Mouse (Mus musculus): ENCODE measurements at regions not wholly inside any gene's neighbourhood (a gene's known extent, or its start where the extent isn't known, plus 50 kb on each side); places are given as distances from the start of the nearest gene placed in this dataset.

GRCm38 (mm10) chr15:56425986-56426385 lies 1051.4 kb downstream of the Slc22a22 start:
- DNase-seq (ENCODE audit: low spot score in 2 of 2): no peak

GRCm38 (mm10) chr15:56420681-56421080 lies 1056.7 kb downstream of the Slc22a22 start:
- DNase-seq (ENCODE audit: low spot score in 2 of 2): no peak

GRCm38 (mm10) chr15:56391982-56392381 lies 1085.4 kb downstream of the Slc22a22 start:
- DNase-seq (ENCODE audit: low spot score in 2 of 2): no peak

GRCm38 (mm10) chr15:56378511-56378910 lies 1098.9 kb downstream of the Slc22a22 start:
- DNase-seq (ENCODE audit: low spot score in 2 of 2): no peak

GRCm38 (mm10) chr15:56350903-56351302 lies 1126.5 kb downstream of the Slc22a22 start:
- no peak for DNase-seq (ENCODE audit: low spot score in 2 of 2)

- DNase-seq (ENCODE audit: low spot score in 2 of 2): no peak
These were observed 1131.3 kb downstream of the Slc22a22 start for GRCm38 (mm10) chr15:56346111-56346510.

- no peak for DNase-seq (ENCODE audit: low spot score in 2 of 2)
These were observed 1132.5 kb downstream of the Slc22a22 start for GRCm38 (mm10) chr15:56344973-56345372.

GRCm38 (mm10) chr15:56344304-56344932 lies 1133.0 kb downstream of the Slc22a22 start:
- DNase-seq (ENCODE audit: low spot score in 2 of 2): peak in 1 of 2 experiments; percentile 2

GRCm38 (mm10) chr15:56337879-56338278 lies 1139.5 kb downstream of the Slc22a22 start:
- no peak for DNase-seq (ENCODE audit: low spot score in 2 of 2)

- peak; percentile 63 to 68 for DNase-seq (ENCODE audit: low spot score in 2 of 2)
These were observed 1141.0 kb downstream of the Slc22a22 start for GRCm38 (mm10) chr15:56336449-56336848.

- no peak for DNase-seq (ENCODE audit: low spot score in 2 of 2)
These were observed 1142.4 kb downstream of the Slc22a22 start for GRCm38 (mm10) chr15:56335011-56335410.

- DNase-seq (ENCODE audit: low spot score in 2 of 2): no peak
These were observed 1156.9 kb downstream of the Slc22a22 start for GRCm38 (mm10) chr15:56320501-56320900.

- DNase-seq (ENCODE audit: low spot score in 2 of 2): no peak
These were observed 1182.5 kb downstream of the Slc22a22 start for GRCm38 (mm10) chr15:56294910-56295438.

GRCm38 (mm10) chr15:56278622-56279301 lies 1198.7 kb downstream of the Slc22a22 start:
- peak in 1 of 2 experiments; percentile 12 for DNase-seq (ENCODE audit: low spot score in 2 of 2)

- DNase-seq (ENCODE audit: low spot score in 2 of 2): no peak
These were observed 1199.4 kb downstream of the Slc22a22 start for GRCm38 (mm10) chr15:56278006-56278405.

GRCm38 (mm10) chr15:56248731-56249130 lies 1228.7 kb downstream of the Slc22a22 start:
- no peak for DNase-seq (ENCODE audit: low spot score in 2 of 2)

- DNase-seq (ENCODE audit: low spot score in 2 of 2): no peak
These were observed 1233.3 kb downstream of the Slc22a22 start for GRCm38 (mm10) chr15:56244004-56244735.

- no peak for DNase-seq (ENCODE audit: low spot score in 2 of 2)
These were observed 1274.9 kb downstream of the Slc22a22 start for GRCm38 (mm10) chr15:56202552-56202951.

- no peak for DNase-seq (ENCODE audit: low spot score in 2 of 2)
These were observed 1278.1 kb downstream of the Slc22a22 start for GRCm38 (mm10) chr15:56199336-56199735.

GRCm38 (mm10) chr15:56197425-56198201 lies 1279.8 kb downstream of the Slc22a22 start:
- DNase-seq (ENCODE audit: low spot score in 2 of 2): no peak

- DNase-seq (ENCODE audit: low spot score in 2 of 2): no peak
These were observed 1311.2 kb downstream of the Slc22a22 start for GRCm38 (mm10) chr15:56166236-56166635.

GRCm38 (mm10) chr15:56158726-56159125 lies 1318.7 kb downstream of the Slc22a22 start:
- DNase-seq (ENCODE audit: low spot score in 2 of 2): no peak
